Mouse (Mus musculus) ES-E14 (cell line): ENCODE measurements around the gene Gm10799.

ENCODE experiments used
- HCFC1 ChIP-seq: IDR thresholded peaks from 2 replicates; pipeline ENCODE4 v1.6.1; 2012; ENCODE audit warnings: low read length, inconsistent platforms, borderline replicate concordance; ENCODE audit not compliant: insufficient read depth
- ZNF384 ChIP-seq: IDR thresholded peaks from 2 replicates; pipeline ENCODE4 v1.6.1; 2012; ENCODE audit warnings: low read depth, low read length, inconsistent platforms

GRCm38 (mm10) chr2:104029074-104029473, 39.3 kb downstream of the Gm10799 start:
- TF ChIP-seq HCFC1, result no peak
- TF ChIP-seq ZNF384, result no peak
